Mouse (Mus musculus): ENCODE measurements around the gene Mrpl49.

Mrpl49 gene

DNA sequence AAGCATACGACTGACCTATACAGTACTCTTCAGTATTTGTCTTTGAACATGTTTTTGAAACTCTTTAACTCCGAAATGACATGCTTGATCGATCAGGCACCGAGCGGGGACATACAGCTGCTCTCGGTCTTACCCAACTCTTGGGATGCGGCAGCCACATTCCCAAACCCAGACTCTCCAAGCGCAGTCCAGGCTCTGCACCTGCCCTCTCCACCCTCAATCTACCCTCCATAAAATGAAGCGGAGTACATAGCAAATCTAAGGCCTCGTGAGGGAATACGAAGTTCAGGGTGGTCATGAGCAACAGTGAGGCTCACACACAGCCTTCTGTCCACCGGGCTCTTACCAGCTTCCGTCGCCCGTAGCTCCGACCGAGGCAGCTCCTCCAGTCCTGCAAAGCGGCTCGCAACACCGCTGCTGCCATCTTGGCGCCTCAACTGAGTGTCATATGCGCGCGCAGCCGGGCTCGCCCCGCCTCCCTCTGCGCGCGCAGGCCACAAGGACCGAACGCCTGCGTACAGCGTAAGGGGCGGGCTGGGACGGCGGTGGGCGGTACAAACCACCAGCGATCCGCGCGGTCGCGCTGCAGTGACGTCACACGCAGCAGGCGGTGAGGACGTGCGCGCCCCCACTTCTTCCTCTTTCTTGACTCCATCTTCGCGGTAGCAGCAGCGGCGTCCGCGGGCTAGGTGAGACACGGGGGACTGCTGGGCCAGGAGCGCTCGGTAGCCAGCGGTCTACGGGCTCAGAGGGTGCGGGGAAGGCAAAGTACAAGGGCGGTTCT lies at the start of gene Mrpl49, which contains the start of gene Fau:
TSS of gene Mrpl49 (minus strand) at position 473 of the 784 bp plus-strand sequence.
TSS of gene Fau (plus strand) at position 532 of the 784 bp plus-strand sequence.
- DNase-seq (ENCODE audit: low spot score), result peak; percentile 97

DNA sequence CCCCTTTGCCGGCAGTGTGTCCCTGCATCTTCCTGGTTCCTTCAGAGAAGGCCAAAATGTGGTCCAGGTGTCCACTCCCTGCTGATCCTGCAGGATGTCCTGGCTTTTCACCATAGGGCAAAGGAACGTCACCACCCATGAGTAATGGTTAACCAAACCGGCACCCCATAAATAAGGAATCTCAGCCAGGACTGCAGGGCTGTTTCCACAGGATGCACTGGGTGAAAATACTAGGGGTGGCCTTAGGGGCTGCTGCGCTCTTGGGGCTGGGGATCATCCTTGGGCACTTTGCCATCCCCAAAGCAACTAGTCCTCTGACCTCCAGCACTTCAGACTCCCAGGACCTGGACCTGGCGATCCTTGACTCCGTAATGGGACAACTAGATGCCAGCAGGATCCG lies 48.0 kb upstream of the Mrpl49 start, which contains the start of gene Naaladl1:
TSS of gene Naaladl1 (plus strand) at position 197 of the 400 bp plus-strand sequence.
- no peak for DNase-seq (ENCODE audit: low spot score)

DNA sequence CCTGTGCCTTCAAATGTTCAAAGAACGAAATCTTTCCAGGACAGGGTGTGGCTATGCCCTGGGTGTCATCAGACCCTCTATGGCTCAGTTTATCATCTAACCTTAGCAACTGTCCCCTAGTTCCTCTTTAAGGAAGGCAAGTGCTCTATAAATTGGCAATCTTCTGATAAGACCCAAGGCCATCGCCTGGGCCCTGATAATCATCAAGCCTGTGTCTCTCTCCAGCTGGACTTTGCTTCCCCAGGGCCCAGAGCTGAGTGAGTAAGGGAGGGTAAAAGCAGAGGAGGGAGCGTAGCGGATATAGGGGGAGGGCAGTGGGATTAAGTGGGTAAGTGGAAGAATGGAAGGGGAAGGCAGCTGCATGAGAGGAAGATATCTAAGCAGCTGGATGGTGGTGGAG lies 46.9 kb upstream of the Mrpl49 start:
- DNase-seq (ENCODE audit: low spot score), result peak; percentile 71

DNA sequence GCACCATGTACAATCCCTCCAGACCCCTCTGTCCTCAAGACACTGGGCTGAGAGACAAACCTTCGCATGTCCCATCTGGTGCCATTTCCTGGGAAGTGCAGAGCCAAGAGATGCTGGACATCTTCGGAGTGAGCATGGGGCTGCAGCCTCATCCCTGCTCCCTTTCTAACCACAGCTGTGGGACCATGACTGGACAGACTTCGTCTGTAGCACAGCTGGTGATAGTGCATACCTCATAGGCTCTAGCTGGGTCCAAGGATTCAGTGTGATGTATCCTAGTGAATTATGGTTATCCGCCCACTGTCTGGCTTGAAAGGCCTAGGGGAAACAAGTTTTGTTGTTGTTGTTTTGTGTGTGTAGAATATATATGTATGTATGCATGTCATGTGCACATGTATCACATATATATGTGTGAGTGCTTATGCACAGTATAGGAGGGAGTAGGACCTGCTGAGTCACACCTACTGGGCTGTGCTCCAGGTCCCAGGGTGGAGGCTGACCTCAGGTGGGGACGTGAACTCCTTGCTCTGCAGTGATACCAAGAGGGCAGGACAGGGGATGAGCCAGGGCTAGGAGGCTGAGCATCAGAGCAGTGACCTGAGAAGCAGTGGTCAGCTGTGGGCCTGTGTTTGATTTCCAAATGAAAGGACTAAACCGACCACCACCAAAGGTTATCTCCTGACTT lies 44.7 kb upstream of the Mrpl49 start:
- DNase-seq (ENCODE audit: low spot score), result no peak

DNA sequence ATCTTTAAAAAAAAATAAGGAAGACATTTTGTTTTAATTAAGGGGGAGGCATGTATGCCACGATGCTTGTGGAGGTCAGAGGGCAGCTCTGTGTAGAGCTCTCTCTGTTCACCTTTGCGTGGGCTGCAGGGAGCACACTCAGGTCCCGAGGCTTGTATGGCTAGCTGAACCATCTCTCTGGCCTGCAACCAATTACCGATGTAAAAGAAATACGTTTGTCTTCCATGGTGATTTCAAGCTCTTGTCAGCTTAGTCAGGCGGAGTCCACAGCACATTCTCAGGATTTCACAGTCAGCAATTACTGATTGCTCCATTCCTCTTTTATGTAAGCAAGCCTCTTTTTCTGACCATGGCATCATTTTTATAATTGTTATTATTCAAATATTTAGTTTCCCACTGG lies 43.6 kb upstream of the Mrpl49 start:
- no peak for DNase-seq (ENCODE audit: low spot score)

DNA sequence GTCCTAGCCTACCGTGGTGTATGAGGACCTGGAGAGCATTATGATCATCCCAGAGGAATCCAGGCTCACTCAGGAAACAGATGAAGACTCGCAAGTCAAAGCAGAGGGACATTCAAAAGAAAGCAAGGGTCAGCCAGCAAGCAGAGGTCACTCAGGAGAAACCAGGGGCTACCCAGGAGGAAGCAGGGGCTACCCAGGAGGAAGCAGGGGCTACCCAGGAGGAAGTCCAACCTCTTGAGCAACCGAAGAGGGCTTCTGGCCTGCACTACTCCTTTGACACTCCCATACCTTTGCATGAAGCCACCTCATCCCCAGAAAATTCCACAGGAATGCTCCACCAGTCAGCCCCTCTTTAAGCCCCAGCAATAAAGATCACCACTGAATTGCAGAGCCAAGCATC lies 40.3 kb upstream of the Mrpl49 start:
- no peak for DNase-seq (ENCODE audit: low spot score)

DNA sequence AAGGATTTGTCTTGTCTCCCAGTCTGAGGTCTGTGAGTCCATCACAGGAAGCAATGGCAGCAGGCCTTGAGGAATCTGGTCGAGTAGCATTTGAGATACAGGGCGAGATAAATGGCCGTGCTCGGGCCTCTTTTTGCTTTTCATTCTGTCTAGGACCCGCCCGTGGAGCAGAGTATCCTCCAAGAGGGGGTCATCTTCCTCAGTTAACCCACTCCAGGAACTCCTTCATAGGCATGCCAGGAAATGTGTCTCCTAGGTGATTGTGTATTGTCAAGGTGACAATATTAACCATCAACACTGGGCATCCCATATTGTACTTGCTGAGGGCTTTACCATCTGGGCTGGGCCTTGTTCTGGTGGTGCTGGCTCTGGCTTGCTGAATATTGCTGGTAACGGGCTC lies 36.5 kb upstream of the Mrpl49 start, which contains the start of gene AC131692.1:
TSS of gene AC131692.1 (plus strand) at position 301 of the 400 bp plus-strand sequence.
- DNase-seq (ENCODE audit: low spot score), result no peak

DNA sequence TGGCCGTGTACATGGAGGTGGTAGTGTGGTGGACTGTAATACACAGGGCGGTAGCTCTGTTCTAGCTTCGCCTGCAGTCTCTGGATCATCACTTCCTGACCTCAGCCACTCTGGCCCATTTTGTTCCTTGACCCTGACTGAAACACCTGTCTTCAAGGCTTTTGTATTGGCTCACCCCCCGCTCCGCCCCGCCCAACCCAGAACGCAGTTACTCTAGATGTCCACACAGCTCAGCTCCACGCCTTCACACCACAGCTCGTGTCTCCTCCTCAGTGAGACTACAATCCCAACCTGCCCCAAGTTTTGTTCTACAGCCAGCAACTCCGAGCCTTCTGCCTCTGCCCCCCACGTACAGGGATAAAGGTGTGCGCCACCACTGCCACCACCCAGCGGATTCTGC lies 31.3 kb upstream of the Mrpl49 start:
- DNase-seq (ENCODE audit: low spot score), result no peak

DNA sequence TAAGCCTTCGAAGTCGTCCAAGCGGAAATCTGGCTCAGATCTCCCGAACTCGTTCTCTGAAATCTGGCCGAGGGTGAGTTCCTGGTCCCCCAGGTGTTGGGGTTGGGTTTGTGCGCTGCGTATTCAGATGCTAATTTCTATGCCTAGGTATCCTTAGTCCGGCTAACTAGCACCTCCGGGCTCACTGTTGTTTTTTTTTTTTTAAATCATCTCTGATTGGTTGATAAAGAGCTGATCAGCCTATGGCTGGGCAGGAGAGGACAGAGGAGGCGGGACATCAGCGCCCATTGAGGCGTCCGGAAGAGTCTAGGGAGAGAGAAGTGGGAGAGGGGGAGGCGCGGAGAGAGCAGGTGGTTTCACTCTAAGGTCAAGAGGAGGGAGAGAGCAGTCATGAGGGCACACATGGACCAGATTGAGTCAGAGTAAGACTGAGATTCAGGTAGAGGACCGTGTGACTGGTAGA lies 27.9 kb upstream of the Mrpl49 start:
- DNase-seq (ENCODE audit: low spot score), result peak; percentile 86

DNA sequence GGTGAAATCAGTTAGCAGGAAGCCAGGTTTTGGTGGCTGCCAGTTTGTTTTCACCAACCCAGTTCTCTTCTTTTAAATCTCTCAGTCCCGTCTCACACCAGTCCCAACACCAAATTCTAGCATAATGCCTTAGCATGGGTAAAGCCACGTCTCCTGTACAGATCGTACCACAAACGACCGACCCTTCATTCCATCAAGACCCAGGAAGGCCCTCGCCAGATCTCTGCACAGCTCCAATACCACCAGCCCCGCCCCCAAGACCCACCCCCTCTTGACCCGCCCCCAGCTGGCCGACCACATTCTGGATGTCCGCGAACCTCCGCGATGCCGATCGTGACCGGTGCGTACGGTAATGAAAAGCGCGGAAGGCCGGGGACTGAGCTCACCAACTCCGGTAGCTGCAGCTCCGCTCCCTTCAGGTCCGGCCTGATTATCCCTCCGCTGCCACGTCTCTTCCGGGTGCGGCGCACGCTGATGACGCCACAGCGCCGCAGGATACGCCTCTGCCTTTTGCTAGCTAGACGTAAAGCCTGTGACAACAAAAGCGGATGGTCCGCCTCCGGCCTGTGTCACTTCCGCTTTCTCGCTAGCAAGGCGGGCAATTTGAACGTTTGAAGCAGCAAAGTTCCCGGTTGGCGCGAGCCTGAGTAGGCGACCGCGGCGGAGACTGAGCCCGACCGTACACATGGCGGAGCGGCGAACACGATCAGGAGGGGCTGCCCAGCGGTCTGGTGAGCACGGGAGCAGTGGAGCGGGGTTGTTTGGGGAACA lies 27.1 kb upstream of the Mrpl49 start, which contains the start of the genes Zfpl1 and Cdca5:
TSS of gene Zfpl1 (minus strand) at position 479 of the 771 bp plus-strand sequence.
TSS of gene Cdca5 (plus strand) at position 506 of the 771 bp plus-strand sequence.
- peak; percentile 95 for DNase-seq (ENCODE audit: low spot score)

DNA sequence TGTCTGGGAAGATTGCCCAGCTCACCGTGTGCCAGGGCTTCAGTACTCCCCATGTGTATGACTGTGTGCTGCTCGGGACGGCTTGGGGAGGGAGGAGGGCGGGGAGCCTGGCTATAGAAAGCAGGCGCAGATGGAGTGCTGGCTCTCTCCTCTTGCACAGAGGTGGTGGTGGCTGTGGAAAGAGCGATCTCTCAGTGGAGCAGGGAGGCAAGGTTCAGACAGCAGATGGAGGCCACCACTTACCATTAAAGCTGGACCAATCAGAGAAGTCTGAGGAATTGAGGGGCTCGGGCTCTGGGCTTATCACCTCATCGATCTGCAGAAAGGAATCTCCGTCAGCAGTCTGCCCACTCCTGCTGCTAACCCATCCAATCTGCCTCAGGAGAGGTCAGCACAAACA lies 24.6 kb upstream of the Mrpl49 start, which contains the start of gene Gm28374:
TSS of gene Gm28374 (minus strand) at position 101 of the 400 bp plus-strand sequence.
- DNase-seq (ENCODE audit: low spot score), result no peak

DNA sequence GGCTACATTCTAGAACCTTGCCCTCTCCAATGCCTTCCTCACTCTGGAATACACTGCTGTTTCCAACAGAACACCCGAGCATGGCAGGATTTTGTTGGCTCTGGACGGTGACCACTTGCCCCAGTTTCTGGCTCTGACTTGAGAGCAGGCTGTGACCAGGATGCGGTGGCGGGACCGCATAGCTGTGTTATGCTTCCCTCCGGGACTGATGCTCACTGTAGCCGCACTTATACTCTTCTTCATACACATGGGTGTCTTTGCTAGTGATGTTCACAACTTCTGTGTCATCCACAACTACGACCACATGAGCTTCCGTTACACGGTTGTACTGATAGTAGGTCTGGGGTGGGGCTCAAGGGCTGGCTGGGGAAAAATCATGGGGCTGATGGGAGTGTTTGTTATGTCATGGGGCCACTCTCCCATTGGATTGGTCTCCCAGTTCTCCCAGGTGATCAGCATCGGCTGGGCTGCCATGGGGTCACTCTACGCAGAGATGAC lies 22.4 kb upstream of the Mrpl49 start, which contains the start of gene Tmem262:
TSS of gene Tmem262 (plus strand) at position 51 of the 498 bp plus-strand sequence.
- no peak for DNase-seq (ENCODE audit: low spot score)

DNA sequence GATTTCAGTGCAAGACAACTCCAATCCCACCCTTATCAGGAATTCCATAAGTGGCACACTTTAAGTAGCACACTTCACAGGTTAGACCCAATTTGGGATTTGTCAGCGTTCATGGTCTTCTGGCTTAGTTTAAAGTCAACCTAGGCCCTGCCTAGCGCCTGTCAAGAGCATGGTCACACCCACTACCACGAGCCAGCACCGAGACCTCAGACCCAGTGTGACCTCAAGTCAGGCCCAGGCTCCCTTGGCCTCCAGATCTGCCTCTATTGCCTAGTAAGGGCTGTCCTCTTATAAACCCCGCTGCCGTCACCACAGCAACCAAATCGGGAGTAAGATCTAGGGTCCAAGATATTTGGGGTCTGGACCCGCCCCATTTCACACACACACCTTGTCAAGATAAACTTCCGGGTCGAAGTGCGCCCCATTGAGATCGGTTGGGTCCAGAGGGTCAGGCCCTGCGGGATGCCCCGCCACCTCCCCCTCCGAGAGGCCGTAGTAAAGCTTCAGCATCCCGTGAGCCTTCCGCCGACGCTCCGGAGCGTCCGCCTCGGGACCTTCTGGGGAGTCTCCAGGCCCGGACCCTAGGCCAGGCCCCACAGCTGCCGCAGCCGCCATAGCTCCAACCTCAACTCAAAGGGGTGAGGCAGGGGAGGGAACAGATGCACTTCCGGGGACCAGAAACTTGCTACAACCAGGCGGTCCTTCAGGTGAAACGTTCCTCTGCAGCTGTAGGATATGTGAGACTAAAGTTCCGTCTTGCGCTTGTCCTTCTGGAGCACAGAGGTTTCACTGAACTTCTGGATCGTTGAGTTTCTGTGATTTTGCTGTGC lies 19.2 kb upstream of the Mrpl49 start, which contains the start of gene Vps51:
TSS of gene Vps51 (minus strand) at position 668 of the 830 bp plus-strand sequence.
- peak; percentile 91 for DNase-seq (ENCODE audit: low spot score)

DNA sequence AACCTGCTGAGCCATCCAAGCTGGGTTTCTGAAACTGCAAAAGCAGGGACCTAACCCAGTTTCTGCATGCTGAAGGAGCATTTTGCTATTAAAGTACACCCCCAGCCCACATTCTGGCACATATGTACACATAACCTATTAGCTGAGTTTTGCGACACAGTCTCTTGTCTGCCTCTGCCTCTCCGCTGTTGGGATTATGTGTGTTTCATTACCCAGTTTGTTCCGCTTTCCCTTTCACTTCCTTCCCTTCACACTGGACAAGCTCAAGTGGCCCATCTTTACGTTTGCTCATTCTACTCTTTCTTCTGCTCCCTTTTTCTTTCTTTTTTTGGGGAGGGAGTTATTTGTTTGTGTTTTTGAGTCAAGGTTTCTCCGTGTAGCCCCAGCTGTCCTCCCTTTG lies 16.3 kb upstream of the Mrpl49 start:
- no peak for DNase-seq (ENCODE audit: low spot score)

DNA sequence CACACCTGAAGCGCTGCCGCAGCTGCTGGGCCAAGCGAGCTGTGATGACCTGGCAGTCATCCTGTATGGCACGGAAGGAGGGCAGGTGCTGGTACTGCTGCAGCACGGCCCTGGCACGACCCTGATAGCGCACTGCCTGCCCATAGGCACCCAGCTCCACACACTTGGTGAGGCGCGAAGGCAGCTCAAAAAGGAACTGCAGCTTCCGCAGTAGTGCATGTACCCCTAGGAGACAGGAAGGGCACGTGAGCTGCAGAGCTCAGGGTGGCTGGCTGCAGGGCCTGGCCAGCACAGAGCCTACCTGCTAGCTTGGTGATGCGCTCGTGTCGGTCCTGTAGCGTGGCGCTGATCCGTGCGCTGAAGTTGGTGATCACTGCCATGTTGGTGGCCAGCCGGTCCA lies 13.7 kb upstream of the Mrpl49 start:
- no peak for DNase-seq (ENCODE audit: low spot score)

DNA sequence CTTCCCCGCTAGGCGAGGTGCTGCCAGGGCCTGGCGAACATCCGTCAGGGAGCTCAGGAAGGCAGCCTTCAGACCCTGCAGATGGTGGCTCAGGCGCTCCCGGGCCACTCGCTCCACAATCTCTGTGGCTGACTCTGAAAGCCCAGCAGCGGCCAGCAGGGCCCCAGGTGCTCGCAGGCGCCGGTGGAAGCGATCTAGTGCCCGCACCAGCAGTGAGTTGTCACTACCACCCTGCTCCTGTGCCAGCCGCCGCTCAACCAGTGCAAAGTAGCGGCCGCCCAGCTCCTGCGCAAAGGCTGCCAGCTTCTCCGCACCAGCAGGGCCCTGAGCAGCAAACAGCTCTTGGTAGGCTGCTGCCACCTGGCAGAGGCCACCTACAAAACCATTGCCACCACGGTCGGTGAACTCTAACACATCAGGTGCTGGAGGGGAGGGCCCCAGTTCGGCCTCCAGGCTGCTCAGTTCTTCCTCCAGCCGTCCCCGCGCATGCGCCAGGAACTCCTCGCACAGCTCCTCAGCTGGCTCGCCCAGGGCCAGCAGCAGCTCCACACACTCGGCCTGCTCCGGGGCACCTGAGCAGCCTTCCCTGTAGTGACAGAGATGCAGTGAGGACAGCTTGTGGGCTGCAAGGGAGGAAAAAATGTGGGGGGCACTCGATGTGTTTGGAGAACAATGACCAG lies 13.1 kb upstream of the Mrpl49 start:
- no peak for DNase-seq (ENCODE audit: low spot score)

DNA sequence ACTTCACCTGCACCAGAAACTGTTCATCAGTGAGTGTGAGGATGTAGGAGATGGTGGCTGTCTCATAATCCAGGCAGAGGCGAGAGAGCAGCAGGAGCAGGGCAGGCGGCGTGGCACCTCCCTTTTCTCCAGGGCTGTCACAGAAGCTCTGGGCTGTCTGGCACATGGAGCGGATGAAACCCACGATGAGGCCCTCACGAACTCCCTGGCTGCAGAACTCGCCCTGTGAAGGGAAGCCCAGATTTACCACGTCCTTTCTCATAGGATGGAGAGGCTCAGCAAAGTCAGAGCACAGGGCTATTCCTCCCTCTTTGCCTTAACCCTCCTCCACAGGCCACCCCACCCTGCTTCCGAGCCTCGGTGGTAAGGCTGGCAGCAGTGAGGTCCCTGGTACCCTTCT lies 12.3 kb upstream of the Mrpl49 start:
- DNase-seq (ENCODE audit: low spot score), result no peak

DNA sequence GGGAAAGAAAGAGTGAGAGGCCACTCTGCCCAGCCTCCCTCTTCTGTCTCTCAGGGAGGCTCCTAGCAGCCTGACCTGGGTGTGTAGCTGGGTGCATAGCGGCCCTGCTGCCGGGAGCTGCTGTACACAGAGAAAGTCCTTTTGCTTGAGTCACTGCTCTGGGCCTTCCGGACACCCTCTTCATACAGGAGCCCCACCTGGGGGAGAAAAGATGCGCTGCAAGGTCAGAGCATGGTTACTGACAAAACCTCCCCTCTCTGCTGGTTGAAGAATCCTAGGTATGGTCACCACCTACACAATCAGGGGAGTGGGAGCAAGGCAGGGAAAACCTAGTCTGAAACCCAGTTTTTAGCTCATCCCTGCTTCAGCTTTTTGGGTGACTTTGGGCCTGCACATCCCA lies 11.4 kb upstream of the Mrpl49 start:
- no peak for DNase-seq (ENCODE audit: low spot score)

DNA sequence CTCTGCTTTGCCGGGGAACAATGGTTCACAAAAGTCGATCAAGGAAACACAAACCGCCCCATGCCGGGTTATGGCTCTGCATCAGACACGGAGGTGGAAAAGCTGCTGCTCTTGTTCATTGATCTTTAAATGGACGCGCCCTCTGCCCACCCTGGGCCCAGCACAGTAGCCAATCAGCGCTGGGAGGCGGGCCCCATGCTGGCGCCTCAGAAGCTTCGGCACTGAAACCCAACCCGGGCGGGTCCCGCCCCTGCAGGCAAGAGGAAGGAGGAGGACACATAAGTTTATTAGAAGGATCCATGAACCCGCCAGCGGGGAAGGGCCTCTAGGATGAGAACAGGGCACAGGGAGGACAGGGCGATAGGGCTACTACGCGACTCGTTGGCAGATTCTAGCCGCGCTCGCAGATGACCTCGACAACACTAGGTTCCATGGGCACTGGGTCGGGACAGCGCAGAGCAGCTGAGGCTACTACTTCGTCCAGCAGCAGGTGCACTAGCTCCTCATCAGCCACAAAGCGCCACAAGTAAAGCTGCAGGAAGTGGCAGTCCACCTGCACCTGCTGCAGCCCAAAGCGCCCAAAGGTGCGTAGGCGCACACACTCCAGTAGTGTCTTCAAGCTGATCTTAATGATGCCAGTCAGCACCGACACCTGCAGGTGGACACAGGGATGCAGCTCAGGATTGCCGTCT lies 10.3 kb upstream of the Mrpl49 start, which contains the start of gene Tm7sf2:
TSS of gene Tm7sf2 (minus strand) at position 650 of the 692 bp plus-strand sequence.
- DNase-seq (ENCODE audit: low spot score), result peak; percentile 93
